Mouse (Mus musculus): ENCODE data around the gene Cobll1. TPM values are rescaled to one million over a fixed set of nuclear protein-coding genes. Genes with fewer than 3 reads are reported as not detected.
"Not testable (repeated sequence)": the region's sequence is repeated elsewhere in the genome, so short reads cannot be mapped to it uniquely, and the experiment has no call there.

Gene Cobll1
- 1 to 10 TPM; 6.8 to 8.5 TPM for total RNA-seq (2021)
- long read RNA-seq, experiment 1, partial matches to known transcripts, result 0 of 3 reads
- long read RNA-seq, experiment 1, other reads (novel, unspliced or antisense), result 3 of 3 reads
- long read RNA-seq, experiment 2, partial matches to known transcripts, result 1 of 2 reads
- long read RNA-seq, experiment 2, other reads (novel, unspliced or antisense), result 1 of 2 reads

GRCm38 (mm10) chr2:65238964-65239570 lies at the start of gene Cobll1:
Cobll1 (minus strand) TSS chr2:65239403.
- TF ChIP-seq CTCF (conservative IDR thresholded peaks at IDR 0.05), result peak; percentile 39
- H3K4me3 ChIP-seq, result peak within 1 kb of the TSS; percentile 68
- H3K27ac ChIP-seq, result peak within 1 kb of the TSS; percentile 79
- no peak for DNase-seq (ENCODE audit: low spot score in 2 of 2)

GRCm38 (mm10) chr2:65288696-65289095 lies 49.5 kb upstream of the Cobll1 start:
- no peak for TF ChIP-seq CTCF (conservative IDR thresholded peaks at IDR 0.05)
- no peak for DNase-seq (ENCODE audit: low spot score in 2 of 2)
- Histone ChIP-seq H3K27ac (no peak overlapping the region), H3K4me3 (no peak overlapping the region)

- H3K4me3 ChIP-seq, result no peak overlapping the region
- TF ChIP-seq CTCF (conservative IDR thresholded peaks at IDR 0.05), result no peak
- H3K27ac ChIP-seq, result 0 out of 2 replicates have a peak overlapping the region, but pooled peaks have one; percentile 25
- DNase-seq (ENCODE audit: low spot score in 2 of 2), result no peak
Observed at GRCm38 (mm10) chr2:65285380-65285779, 46.2 kb upstream of the Cobll1 start.

GRCm38 (mm10) chr2:65282979-65283378 lies 43.8 kb upstream of the Cobll1 start:
- no peak for DNase-seq (ENCODE audit: low spot score in 2 of 2)
- TF ChIP-seq CTCF (conservative IDR thresholded peaks at IDR 0.05), result no peak
- Histone ChIP-seq H3K27ac (no peak overlapping the region), H3K4me3 (no peak overlapping the region)

GRCm38 (mm10) chr2:65279029-65279690 lies 40.0 kb upstream of the Cobll1 start:
- H3K27ac ChIP-seq, result no peak overlapping the region
- DNase-seq (ENCODE audit: low spot score in 2 of 2), result no peak
- H3K4me3 ChIP-seq, result no peak overlapping the region
- no peak for TF ChIP-seq CTCF (conservative IDR thresholded peaks at IDR 0.05)

- H3K27ac ChIP-seq, result no peak overlapping the region
- H3K4me3 ChIP-seq, result no peak overlapping the region
- no peak for TF ChIP-seq CTCF (conservative IDR thresholded peaks at IDR 0.05)
- DNase-seq (ENCODE audit: low spot score in 2 of 2), result peak in 1 of 2 experiments; percentile 46
Observed at GRCm38 (mm10) chr2:65275443-65276061, 36.3 kb upstream of the Cobll1 start.

- H3K27ac ChIP-seq, result no peak overlapping the region
- no peak for TF ChIP-seq CTCF (conservative IDR thresholded peaks at IDR 0.05)
- no peak overlapping the region for H3K4me3 ChIP-seq
- DNase-seq (ENCODE audit: low spot score in 2 of 2), result no peak
Observed at GRCm38 (mm10) chr2:65273910-65274309, 34.7 kb upstream of the Cobll1 start.

- no peak for DNase-seq (ENCODE audit: low spot score in 2 of 2)
- no peak for TF ChIP-seq CTCF (conservative IDR thresholded peaks at IDR 0.05)
- no peak overlapping the region for H3K4me3 ChIP-seq
- no peak overlapping the region for H3K27ac ChIP-seq
Observed at GRCm38 (mm10) chr2:65268731-65269130, 29.5 kb upstream of the Cobll1 start.

- peak overlapping the region; percentile 25; the same call in 1 of the 2 replicates for H3K27ac ChIP-seq
- DNase-seq (ENCODE audit: low spot score in 2 of 2), result no peak
- TF ChIP-seq CTCF (conservative IDR thresholded peaks at IDR 0.05), result no peak
- H3K4me3 ChIP-seq, result no peak overlapping the region
Observed at GRCm38 (mm10) chr2:65267834-65268233, 28.6 kb upstream of the Cobll1 start.

GRCm38 (mm10) chr2:65266576-65267299 lies 27.5 kb upstream of the Cobll1 start:
- TF ChIP-seq CTCF (conservative IDR thresholded peaks at IDR 0.05), result no peak
- no peak overlapping the region for H3K4me3 ChIP-seq
- peak overlapping the region; percentile 59; the same call in 1 of the 2 replicates for H3K27ac ChIP-seq
- DNase-seq (ENCODE audit: low spot score in 2 of 2), result no peak

- no peak for DNase-seq (ENCODE audit: low spot score in 2 of 2)
- TF ChIP-seq CTCF (conservative IDR thresholded peaks at IDR 0.05), result peak; percentile 28; the same call in 1 of the 2 replicates
- Histone ChIP-seq H3K4me3 (no peak overlapping the region), H3K27ac (no peak overlapping the region)
Observed at GRCm38 (mm10) chr2:65262251-65262650, 23.0 kb upstream of the Cobll1 start.

- H3K4me3 ChIP-seq; DNase-seq (ENCODE audit: low spot score in 2 of 2); H3K27ac ChIP-seq: not testable (repeated sequence)
Observed at GRCm38 (mm10) chr2:65260828-65261227, 21.6 kb upstream of the Cobll1 start.

- TF ChIP-seq CTCF (conservative IDR thresholded peaks at IDR 0.05), result no peak
- no peak overlapping the region for H3K27ac ChIP-seq
- DNase-seq (ENCODE audit: low spot score in 2 of 2), result no peak
Observed at GRCm38 (mm10) chr2:65260400-65260799, 21.2 kb upstream of the Cobll1 start.

More at GRCm38 (mm10) chr2:65260400-65260799, 21.2 kb upstream of the Cobll1 start:
- H3K4me3 ChIP-seq, result no peak overlapping the region

Measured in layer of hippocampus, adult 2 months (tissue).